Mouse (Mus musculus): ENCODE results near the gene Nrxn3.

- TF ChIP-seq CTCF (IDR thresholded peaks at IDR 0.05; ENCODE audit: low read depth, low read length) (no peak), POLR2A (IDR thresholded peaks at IDR 0.05; ENCODE audit: borderline replicate concordance, low read depth, low read length) (no peak)
Observed at GRCm38 (mm10) chr12:89284412-89284811, 561.7 kb downstream of the Nrxn3 start.
